Mouse (Mus musculus): ENCODE data around the gene Lhfpl2. TPM values are rescaled to one million over a fixed set of nuclear protein-coding genes. Genes with fewer than 3 reads are reported as not detected.

Lhfpl2 gene
- total RNA-seq, 2 experiments from 2014 or later = 25.2 to 27.3 TPM

GRCm38 (mm10) chr13:94095202-94095601 is 37.6 kb downstream of the Lhfpl2 start:
- no peak for DNase-seq (ENCODE audit: low spot score in 2 of 2)

GRCm38 (mm10) chr13:94097667-94098066 is 40.1 kb downstream of the Lhfpl2 start:
- no peak for DNase-seq (ENCODE audit: low spot score in 2 of 2)

GRCm38 (mm10) chr13:94098369-94099084 is 40.9 kb downstream of the Lhfpl2 start:
- DNase-seq (ENCODE audit: low spot score in 2 of 2) = peak in 1 of 2 experiments; percentile 43

- no peak for DNase-seq (ENCODE audit: low spot score in 2 of 2)
These were observed 41.5 kb downstream of the Lhfpl2 start for GRCm38 (mm10) chr13:94099087-94099486.

- no peak for DNase-seq (ENCODE audit: low spot score in 2 of 2)
These were observed 42.8 kb downstream of the Lhfpl2 start for GRCm38 (mm10) chr13:94100361-94100760.

GRCm38 (mm10) chr13:94101020-94101571 is 43.5 kb downstream of the Lhfpl2 start:
- no peak for DNase-seq (ENCODE audit: low spot score in 2 of 2)

GRCm38 (mm10) chr13:94104866-94105475 is 47.4 kb downstream of the Lhfpl2 start:
- DNase-seq (ENCODE audit: low spot score in 2 of 2) = no peak

- DNase-seq (ENCODE audit: low spot score in 2 of 2) = no peak
These were observed 48.8 kb downstream of the Lhfpl2 start for GRCm38 (mm10) chr13:94106431-94106830.

- peak in 1 of 2 experiments; percentile 25 for DNase-seq (ENCODE audit: low spot score in 2 of 2)
These were observed 49.4 kb downstream of the Lhfpl2 start for GRCm38 (mm10) chr13:94106983-94107382.

- no peak for DNase-seq (ENCODE audit: low spot score in 2 of 2)
These were observed 53.0 kb downstream of the Lhfpl2 start for GRCm38 (mm10) chr13:94110556-94110955.

GRCm38 (mm10) chr13:94115476-94115875 is 57.9 kb downstream of the Lhfpl2 start:
- DNase-seq (ENCODE audit: low spot score in 2 of 2) = no peak

- peak in 1 of 2 experiments; percentile 33 for DNase-seq (ENCODE audit: low spot score in 2 of 2)
These were observed 59.3 kb downstream of the Lhfpl2 start for GRCm38 (mm10) chr13:94116705-94117410.

- no peak for DNase-seq (ENCODE audit: low spot score in 2 of 2)
These were observed 59.9 kb downstream of the Lhfpl2 start for GRCm38 (mm10) chr13:94117522-94117921.

- no peak for DNase-seq (ENCODE audit: low spot score in 2 of 2)
These were observed 60.5 kb downstream of the Lhfpl2 start for GRCm38 (mm10) chr13:94118091-94118490.

- no peak for DNase-seq (ENCODE audit: low spot score in 2 of 2)
These were observed 61.7 kb downstream of the Lhfpl2 start for GRCm38 (mm10) chr13:94119309-94119708.

- DNase-seq (ENCODE audit: low spot score in 2 of 2) = peak in 1 of 2 experiments; percentile 41
These were observed 65.4 kb downstream of the Lhfpl2 start for GRCm38 (mm10) chr13:94122703-94123592.

- DNase-seq (ENCODE audit: low spot score in 2 of 2) = no peak
These were observed 72.8 kb downstream of the Lhfpl2 start for GRCm38 (mm10) chr13:94130394-94130793.

GRCm38 (mm10) chr13:94131135-94131534 is 73.5 kb downstream of the Lhfpl2 start:
- no peak for DNase-seq (ENCODE audit: low spot score in 2 of 2)

- no peak for DNase-seq (ENCODE audit: low spot score in 2 of 2)
These were observed 74.8 kb downstream of the Lhfpl2 start for GRCm38 (mm10) chr13:94132187-94132995.

GRCm38 (mm10) chr13:94134646-94135045 is 77.0 kb downstream of the Lhfpl2 start:
- DNase-seq (ENCODE audit: low spot score in 2 of 2) = no peak
